Mouse (Mus musculus) midbrain, embryonic 10.5 days (tissue): ENCODE data around the gene 9030025P20Rik. TPM values are rescaled to one million over a fixed set of nuclear protein-coding genes. Genes with fewer than 3 reads are reported as not detected.
"Not testable (repeated sequence)": the region's sequence is repeated elsewhere in the genome, so short reads cannot be mapped to it uniquely, and the experiment has no call there.

Experiments
- DNase-seq: peaks from one replicate; pipeline ENCODE4 v3.0.0-alpha.2; 2017; ENCODE audit warnings: low spot score
- H3K27ac ChIP-seq: fragments of 300-500 bp; sonication (generic); replicated peaks from 2 replicates; pipeline ENCODE4 v1.5.1; 2016; ENCODE audit warnings: mild to moderate bottlenecking
- H3K27me3 ChIP-seq: fragments of 300-500 bp; sonication (generic); 2 replicates; pipeline ENCODE4 v1.6.1; 2016; ENCODE audit warnings: low read depth, mild to moderate bottlenecking; ENCODE audit not compliant: poor library complexity, severe bottlenecking
- H3K36me3 ChIP-seq: fragments of 300-500 bp; sonication (generic); 2 replicates; pipeline ENCODE4 v1.6.1; 2016; ENCODE audit warnings: mild to moderate bottlenecking, moderate library complexity
- H3K4me1 ChIP-seq: fragments of 300-500 bp; sonication (generic); 2 replicates; pipeline ENCODE4 v1.6.1; 2016
- H3K4me3 ChIP-seq: fragments of 300-500 bp; sonication (generic); 2 replicates; pipeline ENCODE4 v1.5.1; 2016; ENCODE audit warnings: mild to moderate bottlenecking, moderate library complexity
- H3K9me3 ChIP-seq: fragments of 300-500 bp; sonication (generic); replicated peaks from 2 replicates; pipeline ENCODE4 v1.6.1; 2016; ENCODE audit warnings: mild to moderate bottlenecking
- WGBS: fragments of 180-500 bp; shearing (Covaris S2); methylation state at CpG from one replicate; pipeline ENCODE4 v1.1.7; 2016; 5-methylcytosine and 5-hydroxymethylcytosine counted together
- polyA plus RNA-seq: library from polyadenylated mRNA; unstranded; fragments of >200 nt; fragmentation: Nextera tagmentation; extraction: Ambion mirVana; gene quantifications from 2 replicates; pipeline ENCODE4 v1.2.1, GENCODE M21; 2016

The 9030025P20Rik gene
- polyA plus RNA-seq, result 10.9 and 13.2 TPM in 2 replicates

GRCm38 (mm10) chr17:14978362-14979038 is at the start of gene 9030025P20Rik, which contains the start of gene Gm3417:
9030025P20Rik (plus strand) TSS chr17:14978468.
Gm3417 (minus strand) TSS chr17:14978790.
- peak within 1 kb of the TSS; percentile 39; the same call in 1 of the 2 replicates for H3K4me3 ChIP-seq

DNA sequence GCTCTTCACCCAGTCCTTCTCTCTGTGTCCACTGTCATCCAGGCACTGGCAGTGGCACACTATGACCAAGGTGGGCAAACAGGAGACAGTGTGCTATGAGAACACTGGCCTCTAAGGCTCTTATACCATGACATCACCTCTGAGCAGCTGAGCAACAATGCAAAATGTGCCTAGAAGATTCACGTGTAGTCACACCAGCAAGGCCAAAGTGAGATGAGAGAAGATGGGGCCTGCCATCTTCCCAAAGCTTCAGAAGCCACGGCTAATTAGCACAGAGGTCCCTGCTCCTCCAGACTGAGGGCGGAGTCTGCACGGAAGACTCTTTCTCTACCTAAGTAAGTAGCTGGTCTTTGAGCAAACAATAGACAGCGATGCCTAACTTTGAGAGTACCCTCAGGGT is 49.6 kb upstream of the 9030025P20Rik start:
- Histone ChIP-seq H3K4me3 (no peak overlapping the region), H3K27me3 (no peaks in the 10 kb centered on the region)
- WGBS, result 82% methylated on average over 5 of the region's 5 CpGs

More at GRCm38 (mm10) chr17:14978362-14979038, at the start of gene 9030025P20Rik, which contains the start of gene Gm3417:
- H3K27ac ChIP-seq, H3K27me3 ChIP-seq, H3K4me1 ChIP-seq, H3K36me3 ChIP-seq, DNase-seq, H3K9me3 ChIP-seq: not testable (repeated sequence)
- no CpG with 5 or more reads among the region's 60 CpGs for WGBS

GRCm38 (mm10) chr17:14930697-14931096 is 47.6 kb upstream of the 9030025P20Rik start:
- Histone ChIP-seq H3K4me3 (no peak overlapping the region), H3K4me1 (no peaks in the 10 kb centered on the region), H3K27me3 (no peaks in the 10 kb centered on the region), H3K27ac (no peak overlapping the region), H3K36me3 (no peaks in the 10 kb centered on the region), H3K9me3 (no peaks in the 10 kb centered on the region)
- DNase-seq, result no peak
- WGBS, result 84% methylated on average over 7 of the region's 7 CpGs

More for the DNA sequence above, 49.6 kb upstream of the 9030025P20Rik start:
- Histone ChIP-seq H3K27ac (no peak overlapping the region), H3K4me1 (no peaks in the 10 kb centered on the region), H3K9me3 (no peaks in the 10 kb centered on the region), H3K36me3 (no peaks in the 10 kb centered on the region)
- no peak for DNase-seq

- no peaks in the 10 kb centered on the region for H3K9me3 ChIP-seq
- H3K27ac ChIP-seq, result no peak overlapping the region
- H3K27me3 ChIP-seq, result no peaks in the 10 kb centered on the region
- no peak for DNase-seq
- H3K4me1 ChIP-seq, result no peaks in the 10 kb centered on the region
- WGBS, result 89% methylated on average over 5 of the region's 5 CpGs
- no peak overlapping the region for H3K4me3 ChIP-seq
- H3K36me3 ChIP-seq, result no peaks in the 10 kb centered on the region
These were observed 46.8 kb upstream of the 9030025P20Rik start for GRCm38 (mm10) chr17:14931469-14931868.

- H3K4me3 ChIP-seq, H3K9me3 ChIP-seq, H3K36me3 ChIP-seq, H3K27ac ChIP-seq, H3K4me1 ChIP-seq, H3K27me3 ChIP-seq, DNase-seq: not testable (repeated sequence)
- 84% methylated on average over 14 of the region's 14 CpGs for WGBS
These were observed 43.0 kb upstream of the 9030025P20Rik start for GRCm38 (mm10) chr17:14935280-14935679.

DNA sequence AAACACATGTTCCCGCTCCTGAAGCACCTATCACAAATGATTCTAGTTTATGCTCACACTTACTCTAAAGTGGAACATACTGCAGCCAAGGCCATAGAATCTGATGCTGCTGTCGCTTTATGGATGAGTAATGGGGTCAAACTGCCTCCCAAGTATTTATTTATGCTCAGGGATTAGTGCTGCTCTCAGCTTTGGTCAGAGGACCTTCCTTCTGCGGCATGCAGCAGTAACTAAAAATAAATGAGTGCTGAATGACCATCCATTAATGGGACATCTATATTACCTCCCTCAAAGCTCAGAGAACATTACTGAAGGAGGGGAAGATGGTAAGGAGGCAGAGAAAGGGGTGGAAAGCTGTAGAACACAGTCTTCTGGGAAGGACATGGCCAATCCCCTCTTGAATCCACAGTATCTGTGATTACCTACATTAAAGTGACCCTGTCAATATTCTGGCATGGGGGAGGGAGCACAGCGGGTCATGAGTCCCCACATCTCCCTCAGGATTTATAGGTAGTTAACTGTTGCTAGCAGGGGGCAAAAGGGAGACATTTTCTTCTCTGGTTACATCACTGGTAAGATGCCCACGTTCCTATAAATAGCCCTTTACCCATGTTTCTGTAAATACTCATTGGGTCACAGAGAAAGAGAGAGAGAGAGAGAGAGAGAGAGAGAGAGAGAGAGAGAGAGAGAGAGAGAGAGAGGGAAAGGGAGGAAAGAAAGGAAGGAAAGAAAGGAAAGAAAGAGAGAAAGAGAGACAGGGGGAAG is 42.2 kb upstream of the 9030025P20Rik start:
- Histone ChIP-seq H3K9me3 (no peaks in the 10 kb centered on the region), H3K27ac (no peak overlapping the region), H3K36me3 (no peaks in the 10 kb centered on the region), H3K4me1 (no peaks in the 10 kb centered on the region), H3K4me3 (no peak overlapping the region), H3K27me3 (no peaks in the 10 kb centered on the region)
- WGBS, result 74% methylated on average over 5 of the region's 5 CpGs
- no peak for DNase-seq

DNA sequence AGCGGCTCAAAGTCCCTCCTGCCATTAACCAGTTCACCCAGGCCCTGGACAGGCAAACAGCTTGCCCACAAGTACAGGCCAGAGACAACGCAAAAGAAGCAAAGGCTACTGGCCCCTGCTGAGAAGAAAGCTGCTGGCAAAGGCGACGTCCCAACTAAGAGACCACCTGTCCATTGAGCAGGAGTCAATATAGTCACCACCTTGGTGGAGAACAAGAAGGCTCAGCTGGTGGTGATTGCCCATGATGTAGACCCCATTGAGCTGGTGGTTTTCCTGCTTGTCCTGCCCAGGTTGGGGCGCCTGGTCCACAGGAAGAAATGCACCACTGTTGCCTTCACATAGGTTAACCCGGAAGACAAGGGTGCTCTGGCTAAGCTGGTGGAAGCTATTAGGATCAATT is 36.1 kb upstream of the 9030025P20Rik start:
- Histone ChIP-seq H3K4me1 (peaks cover 23% of the 10 kb centered on the region), H3K27ac (peak overlapping the region; percentile 85), H3K4me3 (peak overlapping the region; percentile 77), H3K36me3 (peaks cover 23% of the 10 kb centered on the region)
- H3K27me3 ChIP-seq, H3K9me3 ChIP-seq, DNase-seq: not testable (repeated sequence)
- 68% methylated on average over 6 of the region's 6 CpGs for WGBS

GRCm38 (mm10) chr17:14943009-14943728 is 35.1 kb upstream of the 9030025P20Rik start, which contains the start of the genes Wdr27 and 1600012H06Rik:
Wdr27 (minus strand) TSS chr17:14943158.
1600012H06Rik (plus strand) TSS chr17:14943184.
- H3K4me1 ChIP-seq, result peaks cover 23% of the 10 kb centered on the region
- peak within 1 kb of the TSS; percentile 85 for H3K27ac ChIP-seq
- H3K36me3 ChIP-seq, result peaks cover 29% of the 10 kb centered on the region
- under 1% methylated on average over 54 of the region's 54 CpGs for WGBS
- peak; percentile 99 for DNase-seq
- H3K9me3 ChIP-seq, result no peaks in the 10 kb centered on the region
- H3K4me3 ChIP-seq, result peak within 1 kb of the TSS; percentile 77
- H3K27me3 ChIP-seq, result no peaks in the 10 kb centered on the region

- no peaks in the 10 kb centered on the region for H3K27me3 ChIP-seq
- WGBS, result 25% methylated on average over 16 of the region's 16 CpGs
- DNase-seq, result no peak
- H3K4me3 ChIP-seq, result peak overlapping the region; percentile 77
- no peaks in the 10 kb centered on the region for H3K9me3 ChIP-seq
- peaks cover 34% of the 10 kb centered on the region for H3K36me3 ChIP-seq
- H3K4me1 ChIP-seq, result peaks cover 23% of the 10 kb centered on the region
- peak overlapping the region; percentile 85 for H3K27ac ChIP-seq
These were observed 34.6 kb upstream of the 9030025P20Rik start for GRCm38 (mm10) chr17:14943729-14944059.

DNA sequence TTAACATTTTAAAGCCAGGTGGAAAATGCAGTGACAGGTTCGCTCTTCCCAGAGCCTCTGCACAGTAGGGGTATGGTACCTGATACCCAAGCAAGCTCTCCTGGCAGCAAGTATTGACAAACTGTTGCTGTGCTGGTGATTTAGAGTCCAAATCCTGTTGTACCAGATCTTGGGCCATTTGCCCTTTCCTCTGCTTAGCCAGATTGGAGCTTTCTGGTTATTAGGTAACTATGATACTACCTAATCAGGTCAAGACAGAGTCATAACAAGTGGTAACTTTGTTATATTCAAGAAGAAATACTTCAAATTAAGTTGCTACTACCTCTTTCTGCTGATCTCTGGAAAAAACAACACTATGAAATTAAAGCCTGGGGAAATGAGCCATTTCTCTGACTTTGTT is 33.7 kb upstream of the 9030025P20Rik start:
- Histone ChIP-seq H3K4me3 (peak overlapping the region; percentile 77; the same call in 1 of the 2 replicates), H3K9me3 (no peaks in the 10 kb centered on the region), H3K27me3 (no peaks in the 10 kb centered on the region), H3K27ac (no peak overlapping the region), H3K4me1 (peaks cover 23% of the 10 kb centered on the region), H3K36me3 (peaks cover 42% of the 10 kb centered on the region)
- WGBS, result 95% methylated on average over 1 of the region's 1 CpGs
- DNase-seq, result no peak

GRCm38 (mm10) chr17:14949161-14949827 is 29.0 kb upstream of the 9030025P20Rik start:
- Histone ChIP-seq H3K36me3 (peaks cover 89% of the 10 kb centered on the region), H3K27ac (no peak overlapping the region), H3K4me3 (no peak overlapping the region), H3K9me3 (no peaks in the 10 kb centered on the region), H3K4me1 (peaks cover 5% of the 10 kb centered on the region), H3K27me3 (no peaks in the 10 kb centered on the region)
- WGBS, result 88% methylated on average over 7 of the region's 7 CpGs
- no peak for DNase-seq

- Histone ChIP-seq H3K4me3 (no peak overlapping the region), H3K9me3 (no peaks in the 10 kb centered on the region), H3K27ac (no peak overlapping the region), H3K27me3 (no peaks in the 10 kb centered on the region), H3K4me1 (no peaks in the 10 kb centered on the region), H3K36me3 (peaks cover 69% of the 10 kb centered on the region)
- WGBS, result 91% methylated on average over 8 of the region's 8 CpGs
- DNase-seq, result no peak
These were observed 24.8 kb upstream of the 9030025P20Rik start for GRCm38 (mm10) chr17:14953452-14953851.
